Mouse (Mus musculus): ENCODE data around the gene Irs1. TPM values are rescaled to one million over a fixed set of nuclear protein-coding genes. Genes with fewer than 3 reads are reported as not detected.

Gene Irs1
- polyA plus RNA-seq, 1 experiment: 11.1 TPM

DNA sequence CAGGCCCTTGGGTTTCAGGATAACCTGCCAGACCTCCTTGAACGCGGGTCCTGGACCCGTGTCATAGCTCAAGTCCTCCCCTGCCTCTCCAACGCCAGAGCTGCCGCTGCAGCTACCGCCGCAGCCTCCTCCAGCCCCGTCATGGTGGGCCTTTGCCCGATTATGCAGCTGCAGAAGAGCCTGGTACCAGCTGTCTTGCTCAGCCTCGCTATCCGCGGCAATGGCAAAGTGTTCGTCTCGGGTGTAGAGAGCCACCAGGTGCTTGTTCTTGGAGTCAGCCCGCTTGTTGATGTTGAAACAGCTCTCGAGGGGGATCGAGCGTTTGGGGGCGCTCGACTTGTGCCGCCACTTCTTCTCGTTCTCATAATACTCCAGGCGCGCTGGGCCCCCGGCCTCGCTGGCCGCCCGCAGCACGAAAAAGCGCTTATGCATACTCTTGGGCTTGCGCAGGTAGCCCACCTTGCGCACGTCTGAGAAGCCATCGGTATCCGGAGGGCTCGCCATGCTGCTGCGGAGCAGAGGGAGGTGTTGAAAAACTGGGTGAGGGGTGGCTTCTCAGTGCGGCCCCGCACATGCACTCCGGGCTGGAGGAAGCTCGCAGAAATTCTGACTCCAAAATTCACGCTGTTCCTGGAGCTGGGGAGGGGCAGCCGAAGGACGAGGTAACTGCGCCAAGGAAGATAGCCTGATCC, 1.1 kb downstream of the Irs1 start:
- WGBS: 2% methylated on average over 45 of the region's 45 CpGs
- peaks cover 20% of the 10 kb centered on the region for H3K4me1 ChIP-seq (ENCODE audit: control insufficient read depth, insufficient read depth, low read length)
- DNase-seq: peak; percentile 59
- no peak for TF ChIP-seq CTCF (IDR thresholded peaks at IDR 0.05; ENCODE audit: insufficient read depth, low read length)
- TF ChIP-seq POLR2A (IDR thresholded peaks at IDR 0.05; ENCODE audit: borderline replicate concordance, extremely low read depth, low read depth, low read length): no peak
- H3K4me3 ChIP-seq (replicated peaks; ENCODE audit: extremely low read depth, low read depth, low read length): peak overlapping the region; percentile 91

GRCm38 (mm10) chr1:82289116-82289989, 1.9 kb downstream of the Irs1 start:
- no peak for DNase-seq
- Histone ChIP-seq H3K4me3 (replicated peaks; ENCODE audit: extremely low read depth, low read depth, low read length) (peak overlapping the region; percentile 91), H3K4me1 (ENCODE audit: control insufficient read depth, insufficient read depth, low read length) (peaks cover 20% of the 10 kb centered on the region)
- TF ChIP-seq POLR2A (IDR thresholded peaks at IDR 0.05; ENCODE audit: borderline replicate concordance, extremely low read depth, low read depth, low read length): no peak
- no peak for TF ChIP-seq CTCF (IDR thresholded peaks at IDR 0.05; ENCODE audit: insufficient read depth, low read length)
- WGBS: 56% methylated on average over 35 of the region's 35 CpGs

- DNase-seq: no peak
- Histone ChIP-seq H3K4me3 (replicated peaks; ENCODE audit: extremely low read depth, low read depth, low read length) (peak overlapping the region; percentile 2), H3K4me1 (ENCODE audit: control insufficient read depth, insufficient read depth, low read length) (peaks cover 22% of the 10 kb centered on the region)
- WGBS: 72% methylated on average over 18 of the region's 18 CpGs
- TF ChIP-seq POLR2A (IDR thresholded peaks at IDR 0.05; ENCODE audit: borderline replicate concordance, extremely low read depth, low read depth, low read length) (no peak), CTCF (IDR thresholded peaks at IDR 0.05; ENCODE audit: insufficient read depth, low read length) (0 out of 2 replicates have a peak, but pooled peaks have one; percentile 6)
Observed at GRCm38 (mm10) chr1:82288421-82288990, 2.7 kb downstream of the Irs1 start.

DNA sequence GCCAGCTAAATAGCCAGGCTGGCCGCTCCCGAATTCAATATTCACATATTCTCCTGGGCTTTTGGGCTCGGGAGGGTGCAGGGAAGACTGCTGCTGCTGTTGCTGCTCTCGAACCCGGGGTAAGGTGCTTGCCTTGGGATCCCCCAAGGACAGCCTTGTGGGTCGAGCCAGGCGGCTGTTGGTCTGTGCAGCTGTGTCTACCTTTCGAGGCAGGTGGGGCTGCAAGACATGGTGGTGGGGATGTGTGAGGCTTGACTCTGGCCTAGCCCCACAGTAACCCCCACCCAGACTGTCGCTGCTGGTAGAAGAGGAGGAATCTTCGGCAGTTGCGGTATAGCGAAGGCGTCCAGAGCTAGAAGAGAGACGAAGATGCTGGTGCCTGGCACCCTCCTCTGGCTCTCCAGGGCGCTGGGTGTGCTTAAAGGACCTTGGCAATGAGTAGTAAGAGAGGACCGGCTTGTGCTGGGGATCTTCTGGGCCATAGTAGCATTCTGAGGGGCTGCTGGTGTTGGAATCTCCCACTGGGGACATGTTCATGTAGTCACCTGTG, 3.4 kb downstream of the Irs1 start:
- peak overlapping the region; percentile 63 for H3K4me3 ChIP-seq (replicated peaks; ENCODE audit: extremely low read depth, low read depth, low read length)
- TF ChIP-seq CTCF (IDR thresholded peaks at IDR 0.05; ENCODE audit: insufficient read depth, low read length) (no peak), POLR2A (IDR thresholded peaks at IDR 0.05; ENCODE audit: borderline replicate concordance, extremely low read depth, low read depth, low read length) (no peak)
- peaks cover 23% of the 10 kb centered on the region for H3K4me1 ChIP-seq (ENCODE audit: control insufficient read depth, insufficient read depth, low read length)
- 68% methylated on average over 16 of the region's 16 CpGs for WGBS
- no peak for DNase-seq

DNA sequence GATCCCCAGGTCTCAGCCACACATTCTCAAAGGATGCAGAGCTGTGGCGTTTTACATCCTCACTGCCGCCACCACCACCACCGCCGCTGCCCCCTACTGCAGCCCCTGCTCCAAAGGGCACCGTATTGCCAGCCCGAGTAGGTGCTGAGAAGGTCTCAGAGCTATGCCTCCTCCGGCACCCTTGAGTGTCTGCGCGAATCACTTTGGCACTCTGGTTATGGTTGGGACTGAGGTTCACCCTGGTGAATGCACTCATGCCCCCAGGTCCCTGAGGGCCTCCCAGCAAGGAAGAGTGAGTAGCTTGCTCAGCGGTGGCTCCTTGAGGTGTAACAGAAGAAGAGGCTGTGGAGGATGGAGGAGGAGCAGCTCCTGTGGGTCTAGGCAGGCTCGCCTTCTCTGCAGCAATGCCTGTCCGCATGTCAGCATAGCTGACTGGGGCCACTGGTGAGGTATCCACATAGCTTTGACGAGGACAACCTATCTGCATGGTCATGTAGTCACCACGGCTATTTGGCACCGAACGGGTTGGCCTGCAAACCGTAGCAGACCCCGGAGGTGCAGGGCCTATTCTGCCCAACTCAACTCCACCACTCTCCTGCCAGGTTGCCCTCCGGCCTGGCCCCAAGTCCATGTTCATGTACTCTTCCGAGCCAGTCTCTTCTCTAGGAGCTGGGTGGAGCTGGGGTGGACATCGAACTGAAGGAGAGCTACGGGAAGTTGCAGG, 4.0 kb downstream of the Irs1 start:
- Histone ChIP-seq H3K4me1 (ENCODE audit: control insufficient read depth, insufficient read depth, low read length) (peaks cover 26% of the 10 kb centered on the region), H3K4me3 (replicated peaks; ENCODE audit: extremely low read depth, low read depth, low read length) (peak overlapping the region; percentile 63)
- DNase-seq: peak; percentile 31
- TF ChIP-seq CTCF (IDR thresholded peaks at IDR 0.05; ENCODE audit: insufficient read depth, low read length) (no peak), POLR2A (IDR thresholded peaks at IDR 0.05; ENCODE audit: borderline replicate concordance, extremely low read depth, low read depth, low read length) (0 out of 2 replicates have a peak, but pooled peaks have one; percentile 3)
- WGBS: 44% methylated on average over 22 of the region's 22 CpGs

DNA sequence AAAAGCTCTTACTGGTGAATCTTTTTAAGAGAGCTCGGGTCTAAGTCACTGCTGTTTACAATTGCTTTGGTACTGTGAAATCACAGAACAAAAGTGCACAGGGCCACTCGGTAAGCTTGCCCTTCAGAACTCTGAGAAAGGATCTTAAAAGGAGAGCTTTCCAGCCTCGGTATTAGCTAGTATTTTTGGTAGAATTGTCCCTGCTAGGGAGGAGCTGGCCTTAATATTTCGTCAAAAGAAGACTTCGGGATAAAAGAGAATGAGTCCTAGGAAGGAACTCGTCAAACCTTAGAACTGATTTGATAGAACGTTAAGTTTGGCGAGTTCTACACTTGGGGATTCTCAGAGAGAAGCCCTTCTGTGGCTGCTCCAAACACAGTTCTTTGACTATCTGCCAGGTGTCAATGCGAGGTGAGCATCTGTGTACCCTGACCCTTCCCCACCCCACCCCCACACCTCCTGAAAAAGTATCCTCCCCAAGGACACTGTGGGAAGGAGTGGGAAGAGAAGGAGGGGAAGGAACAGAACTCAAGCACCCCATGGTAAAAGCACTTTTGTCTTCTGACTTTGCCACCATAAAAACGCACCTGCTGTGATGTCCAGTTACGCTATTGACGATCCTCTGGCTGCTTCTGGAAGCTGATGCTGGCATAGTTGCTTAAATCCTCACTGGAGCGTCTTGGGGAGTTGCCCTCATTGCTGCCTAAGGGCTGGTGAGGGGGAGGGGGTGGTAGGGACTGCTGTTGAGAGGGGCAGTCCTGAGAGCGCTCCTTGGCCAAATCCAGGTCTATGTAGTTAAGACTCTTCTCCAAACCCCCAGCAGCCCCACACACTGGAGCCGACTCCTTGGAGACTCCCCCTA, 4.8 kb downstream of the Irs1 start:
- 30% methylated on average over 15 of the region's 15 CpGs for WGBS
- peak overlapping the region; percentile 63 for H3K4me3 ChIP-seq (replicated peaks; ENCODE audit: extremely low read depth, low read depth, low read length)
- TF ChIP-seq POLR2A (IDR thresholded peaks at IDR 0.05; ENCODE audit: borderline replicate concordance, extremely low read depth, low read depth, low read length): no peak
- TF ChIP-seq CTCF (IDR thresholded peaks at IDR 0.05; ENCODE audit: insufficient read depth, low read length): no peak
- DNase-seq: no peak
- peaks cover 23% of the 10 kb centered on the region for H3K4me1 ChIP-seq (ENCODE audit: control insufficient read depth, insufficient read depth, low read length)

GRCm38 (mm10) chr1:82285461-82286189, 5.6 kb downstream of the Irs1 start:
- H3K4me1 ChIP-seq (ENCODE audit: control insufficient read depth, insufficient read depth, low read length): peaks cover 23% of the 10 kb centered on the region
- no peak for DNase-seq
- H3K4me3 ChIP-seq (replicated peaks; ENCODE audit: extremely low read depth, low read depth, low read length): peak overlapping the region; percentile 27
- no peak for TF ChIP-seq CTCF (IDR thresholded peaks at IDR 0.05; ENCODE audit: insufficient read depth, low read length)
- no peak for TF ChIP-seq POLR2A (IDR thresholded peaks at IDR 0.05; ENCODE audit: borderline replicate concordance, extremely low read depth, low read depth, low read length)
- 36% methylated on average over 5 of the region's 5 CpGs for WGBS
